Mouse (Mus musculus): ENCODE results near the gene Gcdh.

- TF ChIP-seq POLR2A (IDR thresholded peaks at IDR 0.05; ENCODE audit: insufficient read depth, low read depth, low read length) (no peak), CTCF (IDR thresholded peaks at IDR 0.05; ENCODE audit: insufficient read depth, low read depth, low read length) (no peak)
Observed at GRCm38 (mm10) chr8:84846094-84846721, 47.5 kb downstream of the Gcdh start.

All from olfactory bulb, adult 2 months (tissue).